Comparison of ENCODE assay signal across 8 mouse cellular contexts in genomic region chr1:65185524-65186205, GRCm38 (mm10). TPM values are rescaled to one million over a fixed set of nuclear protein-coding genes. Genes with fewer than 3 reads are reported as not detected.
DNase-seq lines count a peak whose midpoint lies in the region; ATAC-seq and TF ChIP-seq lines count a peak whose summit lies in the region.

No protein-coding gene starts in this region.

- H3K9me3 ChIP-seq in embryonic facial prominence, embryonic 12.5 days, result no peaks in the 10 kb centered on the region
- H3K9me3 ChIP-seq in hindbrain, postnatal 0 days (ENCODE audit: low read length), result no peaks in the 10 kb centered on the region

- H3K27ac ChIP-seq in embryonic facial prominence, embryonic 12.5 days, result peak overlapping the region; percentile 57; the same call in 1 of the 2 replicates
- H3K27ac ChIP-seq in hindbrain, postnatal 0 days, result 0 out of 2 replicates have a peak overlapping the region, but pooled peaks have one; percentile 32
- peak overlapping the region; percentile 89 for H3K27ac ChIP-seq in macrophage

- H3K4me3 ChIP-seq in C2C12 (ENCODE audit: insufficient read depth, poor library complexity, severe bottlenecking) (peak overlapping the region; percentile 61), macrophage (ENCODE audit: inconsistent target) (peak overlapping the region; percentile 41)
- peak overlapping the region; percentile 93 for H3K4me3 ChIP-seq in embryonic facial prominence, embryonic 12.5 days
- peak overlapping the region; percentile 93 for H3K4me3 ChIP-seq in hindbrain, postnatal 0 days (ENCODE audit: low read length)

- H3ac ChIP-seq in C2C12 (ENCODE audit: control insufficient read depth, insufficient read length, low read depth), result peak overlapping the region; percentile 34

- peaks cover 27% of the 10 kb centered on the region for H3K79me3 ChIP-seq in C2C12 (ENCODE audit: low read depth)

- peaks cover 13% of the 10 kb centered on the region; the same call in 1 of the 2 replicates for H3K4me1 ChIP-seq in embryonic facial prominence, embryonic 12.5 days
- no peaks in the 10 kb centered on the region; the same call in 1 of the 2 replicates for H3K4me1 ChIP-seq in hindbrain, postnatal 0 days (ENCODE audit: insufficient read depth, low read length)

- H3K9ac ChIP-seq in embryonic facial prominence, embryonic 12.5 days, result peak overlapping the region; percentile 38
- peak overlapping the region; percentile 64; the same call in 1 of the 2 replicates for H3K9ac ChIP-seq in hindbrain, postnatal 0 days (replicated peaks; ENCODE audit: low read length)

- TF ChIP-seq CTCF in C2C12 (IDR thresholded peaks at IDR 0.05; ENCODE audit: control insufficient read depth, insufficient read depth, insufficient read length), result peak; percentile 12
- TF ChIP-seq CTCF in hindbrain, postnatal 0 days (IDR thresholded peaks at IDR 0.05; ENCODE audit: low read depth), result peak; percentile 59

- H3K27me3 ChIP-seq in C2C12 (ENCODE audit: control insufficient read depth, insufficient read depth, insufficient read length), result no peaks in the 10 kb centered on the region
- H3K27me3 ChIP-seq in embryonic facial prominence, embryonic 12.5 days, result no peaks in the 10 kb centered on the region
- H3K27me3 ChIP-seq in hindbrain, postnatal 0 days (ENCODE audit: insufficient read depth, low read length), result no peaks in the 10 kb centered on the region

- peak overlapping the region; percentile 79 for H3K4me2 ChIP-seq in embryonic facial prominence, embryonic 12.5 days (replicated peaks)
- peak overlapping the region; percentile 66 for H3K4me2 ChIP-seq in hindbrain, postnatal 0 days (ENCODE audit: low read depth, low read length)

- peak; percentile 23; the same call in 1 of the 2 replicates for ATAC-seq in embryonic facial prominence, embryonic 12.5 days (ENCODE audit: insufficient number of reproducible peaks, insufficient read depth, low FRiP score, low TSS enrichment)
- ATAC-seq in hindbrain, postnatal 0 days, result no peak

- DNase-seq in cerebellum, adult 18-20 months, result peak; percentile 21 to 34
- no peak for DNase-seq in cerebellum, adult 11 months
- DNase-seq in hindbrain, postnatal 0 days (ENCODE audit: low spot score), result peak; percentile 22
- DNase-seq in right cerebral cortex, postnatal 36 days (ENCODE audit: low spot score in 2 of 2), result no peak
- DNase-seq in adipocyte (ENCODE audit: low spot score), result no peak

- H3K79me2 ChIP-seq in C2C12 (ENCODE audit: control insufficient read depth, insufficient read depth) (peaks cover 35% of the 10 kb centered on the region), macrophage (ENCODE audit: inconsistent target) (peaks cover 39% of the 10 kb centered on the region)

- peaks cover 6% of the 10 kb centered on the region for H3K36me3 ChIP-seq in C2C12 (ENCODE audit: control insufficient read depth, insufficient read depth)
- no peaks in the 10 kb centered on the region for H3K36me3 ChIP-seq in embryonic facial prominence, embryonic 12.5 days
- no peaks in the 10 kb centered on the region for H3K36me3 ChIP-seq in hindbrain, postnatal 0 days (ENCODE audit: insufficient read depth, low read length)
- no peaks in the 10 kb centered on the region for H3K36me3 ChIP-seq in macrophage (ENCODE audit: inconsistent target)

- WGBS in embryonic facial prominence, embryonic 12.5 days, result 28% methylated on average over 12 of the region's 12 CpGs
- 21% methylated on average over 12 of the region's 12 CpGs for WGBS in hindbrain, postnatal 0 days
- WGBS in macrophage (ENCODE audit: missing documents), result 38% methylated on average over 12 of the region's 12 CpGs

TF ChIP-seq in C2C12, 6 proteins besides CTCF, POLR2A, EP300 and RAD21:
- no peak for TF ChIP-seq USF1 (IDR thresholded peaks at IDR 0.05; ENCODE audit: low read depth)

RNA-seq across cellular contexts. Expression of gene Idh1, which starts 0.6 kb away (rescaled TPM):
- 38.7 TPM for polyA plus RNA-seq in C2C12 (2012; fragmentation: generic; extraction: Trizol)
- polyA plus RNA-seq in embryonic facial prominence, embryonic 12.5 days (2016; fragmentation: Nextera tagmentation; extraction: Ambion mirVana), result 175 and 180 TPM in 2 replicates
- total RNA-seq in hindbrain, postnatal 0 days (2014; rRNA removed), result 201 and 210 TPM in 2 replicates
- polyA plus RNA-seq in hindbrain, postnatal 0 days (2015; fragmentation: Nextera tagmentation; extraction: Ambion mirVana), result 338 and 346 TPM in 2 replicates
- 10 to 100 TPM in 21 of 26 experiments, 1 to 10 TPM in 5; 6.0 to 80.1 (median 16.4) TPM for total RNA-seq in macrophage (2018; cell fraction: chromatin; rRNA removed)
- 100 to 1,000 TPM in 20 of 26 experiments, 10 to 100 TPM in 6; 70.9 to 300 (median 140) TPM for total RNA-seq in macrophage (2018; cell fraction: cytosol; rRNA removed)
- 100 to 1,000 TPM in 2 of 26 experiments, 10 to 100 TPM in 24; 26.2 to 145 (median 52.9) TPM for total RNA-seq in macrophage (2018; cell fraction: nucleus; rRNA removed)
- polyA plus RNA-seq in macrophage (2018), result 152 to 289 TPM (median 249 TPM) in 3 replicates

RNA-seq across cellular contexts. Expression of gene Pikfyve, which starts 0.8 kb away (rescaled TPM):
- 3.2 TPM for polyA plus RNA-seq in C2C12 (2012; fragmentation: generic; extraction: Trizol)
- 14.4 and 15.9 TPM in 2 replicates for polyA plus RNA-seq in embryonic facial prominence, embryonic 12.5 days (2016; fragmentation: Nextera tagmentation; extraction: Ambion mirVana)
- total RNA-seq in hindbrain, postnatal 0 days (2014; rRNA removed), result 23.4 and 28.2 TPM in 2 replicates
- 8.7 and 10.0 TPM in 2 replicates for polyA plus RNA-seq in hindbrain, postnatal 0 days (2015; fragmentation: Nextera tagmentation; extraction: Ambion mirVana)
- total RNA-seq in macrophage (2018; cell fraction: chromatin; rRNA removed), result 1,000 to 10,000 TPM in 1 of 26 experiments, 100 to 1,000 TPM in 25; 256 to 1,209 (median 397) TPM
- total RNA-seq in macrophage (2018; cell fraction: cytosol; rRNA removed), result 10 to 100 TPM; 40.2 to 89.6 (median 70.7) TPM
- total RNA-seq in macrophage (2018; cell fraction: nucleus; rRNA removed), result 100 to 1,000 TPM; 122 to 819 (median 214) TPM
- 31.3 to 38.5 TPM (median 36.9 TPM) in 3 replicates for polyA plus RNA-seq in macrophage (2018)

Comparison
In these comparisons a context has a peak if more than half of its experiments do, and no peak if none do; other contexts are left out.
1. DNase-seq: peak in cerebellum, adult 18-20 months (2 of 2) and hindbrain, postnatal 0 days (single experiment); none in cerebellum, adult 11 months (single experiment), right cerebral cortex, postnatal 36 days (0 of 2) and adipocyte (single experiment).
2. H3K4me3 ChIP-seq: peak in every context shown above with its lines; median percentile 93 in embryonic facial prominence, embryonic 12.5 days; 93 in hindbrain, postnatal 0 days; 61 in C2C12; 41 in macrophage.
3. H3K27ac ChIP-seq: peak in every context shown above with its lines; median percentile 89 in macrophage; 57 in embryonic facial prominence, embryonic 12.5 days; 32 in hindbrain, postnatal 0 days.